Mouse (Mus musculus) liver, embryonic 15.5 days (tissue): ENCODE data around the gene Mrpl35. TPM values are rescaled to one million over a fixed set of nuclear protein-coding genes. Genes with fewer than 3 reads are reported as not detected.
A peak's percentile ranks its signal among the peaks of the same experiment; 100 is the strongest.

ENCODE experiments used
- ATAC-seq: fragments of 200-750 bp; cut with Nextera tagmentation; 2 replicates; pipeline ENCODE4 v1.8.0; 2017; ENCODE audit warnings: moderate number of reproducible peaks, mild to moderate bottlenecking, moderate library complexity; ENCODE audit not compliant: insufficient read depth
- H3K27ac ChIP-seq: fragments of 300-500 bp; sonication (generic); replicated peaks from 2 replicates; pipeline ENCODE4 v1.5.1; 2015; ENCODE audit warnings: mild to moderate bottlenecking, inconsistent platforms
- H3K27me3 ChIP-seq: fragments of 300-500 bp; sonication (generic); 2 replicates; pipeline ENCODE4 v1.6.1; 2015; ENCODE audit warnings: mild to moderate bottlenecking, inconsistent platforms
- H3K36me3 ChIP-seq: fragments of 300-500 bp; sonication (generic); replicated peaks from 2 replicates; pipeline ENCODE4 v1.6.1; 2015; ENCODE audit warnings: moderate library complexity, mild to moderate bottlenecking, inconsistent platforms
- H3K4me1 ChIP-seq: fragments of 300-500 bp; sonication (generic); replicated peaks from 2 replicates; pipeline ENCODE4 v1.6.1; 2015; ENCODE audit warnings: inconsistent platforms
- H3K4me2 ChIP-seq: fragments of 300-500 bp; sonication (generic); 2 replicates; pipeline ENCODE4 v1.6.1; 2015; ENCODE audit warnings: moderate library complexity, mild to moderate bottlenecking, inconsistent platforms
- H3K4me3 ChIP-seq: fragments of 300-500 bp; sonication (generic); replicated peaks from 2 replicates; pipeline ENCODE4 v1.5.1; 2015; ENCODE audit warnings: mild to moderate bottlenecking, inconsistent platforms
- H3K9ac ChIP-seq: fragments of 300-500 bp; sonication (generic); 2 replicates; pipeline ENCODE4 v1.6.1; 2015; ENCODE audit warnings: moderate library complexity, mild to moderate bottlenecking, inconsistent platforms
- H3K9me3 ChIP-seq: fragments of 300-500 bp; sonication (generic); replicated peaks from 2 replicates; pipeline ENCODE4 v1.6.1; 2016; ENCODE audit warnings: inconsistent platforms
- WGBS: fragments of 180-500 bp; shearing (Covaris S2); methylation state at CpG from one replicate; pipeline ENCODE4 v1.1.7; 2015; ENCODE audit warnings: mixed read lengths; ENCODE audit not compliant: insufficient replicate concordance; 5-methylcytosine and 5-hydroxymethylcytosine counted together
- polyA plus RNA-seq: library from polyadenylated mRNA; unstranded; fragments of >200 nt; fragmentation: Nextera tagmentation; extraction: Ambion mirVana; gene quantifications from 2 replicates; pipeline ENCODE4 v1.2.1, GENCODE M21; 2015

Gene Mrpl35
- polyA plus RNA-seq, 1 experiment from 2014 or later: 56.5 TPM

DNA sequence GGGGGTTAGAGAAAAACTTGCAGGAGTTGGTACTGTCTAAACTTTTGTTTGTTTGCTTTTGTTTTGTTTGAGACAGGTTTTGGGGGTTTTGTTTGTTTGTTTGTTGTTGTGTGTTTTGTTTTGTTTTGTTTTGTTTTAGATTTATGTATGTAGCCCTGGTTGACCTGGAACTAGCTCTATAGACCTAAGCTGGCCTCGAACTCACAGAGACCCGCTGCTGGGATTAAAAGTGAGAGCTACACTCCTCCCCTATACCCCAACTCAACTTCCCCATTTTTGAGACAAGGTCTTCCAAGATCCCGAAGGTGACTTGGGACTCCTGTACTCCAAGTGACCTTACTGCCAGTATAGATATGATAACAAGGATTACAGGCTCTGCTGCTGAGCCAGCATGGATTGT is 2.8 kb downstream of the Mrpl35 start:
- WGBS: 11% methylated on average over 3 of the region's 3 CpGs
- Histone ChIP-seq H3K4me2 (peak overlapping the region; percentile 77), H3K27me3 (peaks cover 4% of the 10 kb centered on the region; the same call in 1 of the 2 replicates), H3K27ac (peak overlapping the region; percentile 70; the same call in 1 of the 2 replicates), H3K4me3 (peak overlapping the region; percentile 85), H3K4me1 (peaks cover 35% of the 10 kb centered on the region), H3K9ac (peak overlapping the region; percentile 64), H3K9me3 (no peaks in the 10 kb centered on the region), H3K36me3 (no peaks in the 10 kb centered on the region; the same call in 1 of the 2 replicates)
- ATAC-seq: no peak

GRCm38 (mm10) chr6:71823488-71823887 is 3.3 kb downstream of the Mrpl35 start:
- peak; percentile 86 for ATAC-seq
- Histone ChIP-seq H3K9ac (peak overlapping the region; percentile 64), H3K27me3 (peaks cover 4% of the 10 kb centered on the region; the same call in 1 of the 2 replicates), H3K4me3 (peak overlapping the region; percentile 85), H3K4me2 (peak overlapping the region; percentile 77), H3K4me1 (peaks cover 35% of the 10 kb centered on the region), H3K27ac (peak overlapping the region; percentile 70), H3K9me3 (no peaks in the 10 kb centered on the region), H3K36me3 (peaks cover 3% of the 10 kb centered on the region)
- under 1% methylated on average over 19 of the region's 19 CpGs for WGBS

DNA sequence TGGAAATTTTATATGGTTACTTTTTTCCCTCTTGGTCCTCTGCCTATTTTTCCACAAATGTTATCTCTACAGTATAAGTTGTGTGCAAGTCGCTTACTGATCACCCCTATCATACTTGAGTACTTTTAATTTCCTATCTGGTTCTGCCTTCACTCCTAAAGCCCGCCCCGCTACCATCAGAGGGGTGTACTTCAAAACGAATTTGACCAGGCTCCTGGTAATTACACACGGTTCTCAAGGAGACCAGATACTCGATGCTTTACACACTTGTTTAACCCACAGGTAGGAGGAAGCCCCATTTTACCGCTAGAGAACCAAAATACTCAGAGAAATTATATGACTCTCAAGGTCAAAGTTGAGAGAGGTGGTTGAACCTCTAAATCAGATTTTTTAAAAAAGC is 3.7 kb downstream of the Mrpl35 start:
- Histone ChIP-seq H3K27me3 (peaks cover 4% of the 10 kb centered on the region; the same call in 1 of the 2 replicates), H3K4me2 (peak overlapping the region; percentile 77), H3K9ac (peak overlapping the region; percentile 64), H3K4me3 (peak overlapping the region; percentile 85), H3K4me1 (peaks cover 35% of the 10 kb centered on the region), H3K27ac (peak overlapping the region; percentile 70), H3K36me3 (peaks cover 7% of the 10 kb centered on the region), H3K9me3 (no peaks in the 10 kb centered on the region)
- peak; percentile 59 for ATAC-seq
- WGBS: 0% methylated on average over 7 of the region's 7 CpGs

- ATAC-seq: no peak
- Histone ChIP-seq H3K4me2 (no peak overlapping the region), H3K27ac (no peak overlapping the region), H3K9ac (no peak overlapping the region), H3K9me3 (no peaks in the 10 kb centered on the region), H3K4me3 (no peak overlapping the region), H3K36me3 (peaks cover 38% of the 10 kb centered on the region), H3K27me3 (no peaks in the 10 kb centered on the region), H3K4me1 (peaks cover 42% of the 10 kb centered on the region)
- 70% methylated on average over 5 of the region's 5 CpGs for WGBS
These were observed 6.9 kb downstream of the Mrpl35 start for GRCm38 (mm10) chr6:71819764-71820292.

DNA sequence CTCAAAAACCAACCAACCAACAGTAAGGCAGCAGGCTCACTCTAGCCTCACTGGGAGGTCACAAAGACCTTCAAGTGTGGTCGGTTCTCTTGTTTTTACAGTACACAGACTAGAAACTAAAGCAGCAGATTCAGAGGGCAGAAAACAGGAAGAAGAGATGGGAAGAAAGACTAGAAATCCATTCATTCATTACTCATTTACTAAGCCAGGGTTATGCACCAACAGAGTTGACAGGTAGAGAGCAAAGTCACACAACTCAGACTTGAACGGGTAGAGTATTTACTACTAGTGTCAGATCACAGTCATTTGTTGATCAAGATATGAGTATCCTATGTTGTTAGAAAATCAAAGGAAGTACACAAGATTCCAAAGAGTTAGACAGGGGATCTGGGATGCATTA is 13.9 kb downstream of the Mrpl35 start:
- no peaks in the 10 kb centered on the region for H3K9me3 ChIP-seq
- peaks cover 56% of the 10 kb centered on the region for H3K36me3 ChIP-seq
- 0 out of 2 replicates have a peak overlapping the region, but pooled peaks have one; percentile 20 for H3K27ac ChIP-seq
- H3K9ac ChIP-seq: no peak overlapping the region
- H3K27me3 ChIP-seq: no peaks in the 10 kb centered on the region
- peak; percentile 47; the same call in 1 of the 2 replicates for ATAC-seq
- no peak overlapping the region for H3K4me3 ChIP-seq
- no peak overlapping the region for H3K4me2 ChIP-seq
- peaks cover 6% of the 10 kb centered on the region for H3K4me1 ChIP-seq
- 58% methylated on average over 2 of the region's 2 CpGs for WGBS

DNA sequence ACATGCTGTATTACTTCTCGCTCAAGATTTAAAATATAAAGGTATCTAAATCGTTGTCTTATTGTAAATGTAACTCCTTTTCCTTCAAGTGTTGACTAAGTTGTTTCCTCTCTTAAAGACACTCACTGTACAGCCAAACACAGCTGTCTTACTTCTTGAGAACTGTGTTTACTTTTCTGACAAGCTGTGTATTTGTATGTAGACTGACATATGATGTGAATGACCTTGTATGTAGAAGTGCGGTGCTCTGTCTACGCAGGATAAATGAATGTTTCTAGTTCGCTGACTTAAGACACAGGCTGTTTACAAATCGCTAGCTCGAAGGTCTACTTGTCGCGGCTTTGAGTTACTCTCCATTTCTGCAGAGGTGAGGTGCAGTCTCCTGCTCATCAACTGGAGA is 16.9 kb downstream of the Mrpl35 start:
- ATAC-seq: no peak
- H3K9me3 ChIP-seq: no peaks in the 10 kb centered on the region
- no peak overlapping the region for H3K27ac ChIP-seq
- no peak overlapping the region for H3K9ac ChIP-seq
- peaks cover 3% of the 10 kb centered on the region for H3K4me1 ChIP-seq
- 84% methylated on average over 9 of the region's 9 CpGs for WGBS
- no peak overlapping the region for H3K4me3 ChIP-seq
- H3K27me3 ChIP-seq: no peaks in the 10 kb centered on the region
- peaks cover 28% of the 10 kb centered on the region for H3K36me3 ChIP-seq
- no peak overlapping the region for H3K4me2 ChIP-seq

- Histone ChIP-seq H3K9ac (no peak overlapping the region), H3K4me2 (no peak overlapping the region), H3K4me3 (no peak overlapping the region), H3K27ac (no peak overlapping the region), H3K4me1 (peaks cover 31% of the 10 kb centered on the region), H3K36me3 (peaks cover 11% of the 10 kb centered on the region; the same call in 1 of the 2 replicates), H3K9me3 (no peaks in the 10 kb centered on the region), H3K27me3 (no peaks in the 10 kb centered on the region)
- 48% methylated on average over 1 of the region's 1 CpGs for WGBS
- ATAC-seq: no peak
These were observed 20.1 kb downstream of the Mrpl35 start for GRCm38 (mm10) chr6:71806713-71807112.

GRCm38 (mm10) chr6:71804061-71804829 is 22.5 kb downstream of the Mrpl35 start:
- Histone ChIP-seq H3K4me3 (no peak overlapping the region), H3K4me1 (peaks cover 49% of the 10 kb centered on the region), H3K4me2 (no peak overlapping the region), H3K27me3 (no peaks in the 10 kb centered on the region), H3K9me3 (no peaks in the 10 kb centered on the region), H3K27ac (0 out of 2 replicates have a peak overlapping the region, but pooled peaks have one; percentile 14), H3K9ac (no peak overlapping the region), H3K36me3 (no peaks in the 10 kb centered on the region)
- WGBS: 13% methylated on average over 12 of the region's 12 CpGs
- ATAC-seq: peak; percentile 47; the same call in 1 of the 2 replicates

DNA sequence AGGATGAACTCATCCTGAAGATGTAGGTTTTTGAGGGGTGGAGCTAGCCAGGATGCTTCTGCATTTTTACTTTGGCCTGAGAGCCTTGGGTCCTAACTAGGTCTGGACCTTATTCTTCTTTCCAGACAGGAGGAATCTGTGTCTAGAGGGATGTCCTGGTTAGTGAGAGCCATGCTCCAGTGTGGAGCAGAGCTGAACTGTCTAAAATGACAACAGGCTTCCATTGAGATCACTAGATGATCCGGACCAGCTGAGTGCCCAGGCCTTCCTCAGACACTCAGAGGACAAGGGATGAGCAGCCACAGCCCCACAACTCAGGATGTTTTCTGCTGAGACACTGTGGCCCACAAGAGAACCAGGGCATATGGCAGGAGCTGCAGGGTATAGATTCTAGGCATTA is 23.2 kb downstream of the Mrpl35 start:
- no peak overlapping the region for H3K4me2 ChIP-seq
- no peaks in the 10 kb centered on the region for H3K36me3 ChIP-seq
- no peaks in the 10 kb centered on the region for H3K9me3 ChIP-seq
- no peak overlapping the region for H3K4me3 ChIP-seq
- no peak overlapping the region for H3K9ac ChIP-seq
- 0 out of 2 replicates have a peak overlapping the region, but pooled peaks have one; percentile 14 for H3K27ac ChIP-seq
- H3K27me3 ChIP-seq: no peaks in the 10 kb centered on the region
- peaks cover 49% of the 10 kb centered on the region for H3K4me1 ChIP-seq
- 92% methylated on average over 1 of the region's 1 CpGs for WGBS
- ATAC-seq: no peak

DNA sequence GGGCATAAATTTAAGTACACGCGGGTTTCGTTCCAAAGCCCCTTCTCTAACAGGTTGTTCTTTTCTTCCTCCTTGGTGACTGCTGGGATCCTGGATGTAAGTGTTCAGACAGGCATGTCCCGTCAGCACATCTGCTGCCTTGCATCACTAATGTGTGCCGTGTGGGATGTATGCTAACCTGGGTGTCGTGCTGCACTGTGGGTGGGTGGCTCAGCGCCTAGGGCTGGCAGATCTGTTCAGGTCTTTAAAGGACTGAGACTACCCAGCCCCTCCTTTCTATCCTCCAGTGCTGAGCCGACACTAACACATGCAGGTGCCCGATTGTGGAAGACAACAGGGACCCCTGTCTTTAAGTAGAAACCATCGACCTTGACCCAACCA is 25.1 kb downstream of the Mrpl35 start:
- no peaks in the 10 kb centered on the region for H3K36me3 ChIP-seq
- H3K9me3 ChIP-seq: no peaks in the 10 kb centered on the region
- H3K4me2 ChIP-seq: peak overlapping the region; percentile 54
- H3K9ac ChIP-seq: peak overlapping the region; percentile 33; the same call in 1 of the 2 replicates
- WGBS: 48% methylated on average over 10 of the region's 10 CpGs
- ATAC-seq: peak; percentile 47
- H3K4me3 ChIP-seq: peak overlapping the region; percentile 18
- peak overlapping the region; percentile 87 for H3K27ac ChIP-seq
- H3K4me1 ChIP-seq: peaks cover 48% of the 10 kb centered on the region
- H3K27me3 ChIP-seq: no peaks in the 10 kb centered on the region

DNA sequence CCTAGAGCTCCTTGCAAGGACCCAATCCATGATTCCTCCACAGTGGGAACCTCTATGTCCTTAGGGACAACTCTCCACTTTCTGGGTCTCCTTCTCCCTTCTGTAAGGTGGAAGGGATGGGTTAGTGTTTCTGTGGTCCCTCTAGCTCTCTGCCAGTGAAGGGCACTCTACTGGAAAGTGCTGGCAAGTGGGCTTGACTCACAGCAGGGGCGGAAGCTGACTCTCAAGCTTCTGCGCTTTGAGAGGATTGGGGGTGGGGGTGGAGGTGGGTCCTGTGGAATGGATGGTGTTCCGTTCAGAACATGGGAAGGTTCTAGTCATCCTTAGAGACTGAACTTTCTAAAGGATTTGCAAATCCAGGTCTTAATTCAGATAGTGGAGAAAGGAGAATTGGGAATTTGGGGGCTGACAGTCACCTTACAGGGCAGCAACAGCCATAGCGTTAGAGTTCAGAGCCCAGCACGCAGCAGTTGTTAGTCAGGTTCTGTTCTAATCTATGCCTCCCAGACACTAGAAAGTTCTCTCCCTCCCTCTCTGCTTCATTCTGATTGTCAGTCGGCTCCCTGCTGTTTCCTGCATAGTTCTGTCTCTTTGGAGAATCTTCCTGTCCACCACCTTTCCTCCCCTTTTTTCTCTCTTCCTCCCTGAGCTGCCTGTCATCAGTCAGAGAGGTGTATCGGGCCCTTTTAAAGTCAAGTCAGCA is 25.6 kb downstream of the Mrpl35 start:
- Histone ChIP-seq H3K27me3 (no peaks in the 10 kb centered on the region), H3K27ac (peak overlapping the region; percentile 87), H3K9me3 (no peaks in the 10 kb centered on the region), H3K4me3 (peak overlapping the region; percentile 18), H3K36me3 (no peaks in the 10 kb centered on the region), H3K4me1 (peaks cover 45% of the 10 kb centered on the region), H3K4me2 (peak overlapping the region; percentile 54), H3K9ac (peak overlapping the region; percentile 40; the same call in 1 of the 2 replicates)
- ATAC-seq: peak; percentile 90
- 27% methylated on average over 7 of the region's 7 CpGs for WGBS
